Mouse (Mus musculus) intestine, postnatal 0 days (tissue): ENCODE measurements around the gene Mex3a. TPM values are rescaled to one million over a fixed set of nuclear protein-coding genes. Genes with fewer than 3 reads are reported as not detected.
"Not testable (repeated sequence)": the region's sequence is repeated elsewhere in the genome, so short reads cannot be mapped to it uniquely, and the experiment has no call there.

Experiments
- ATAC-seq: fragments of 200-750 bp; cut with Nextera tagmentation; 2 replicates; pipeline ENCODE4 v1.8.0; 2017; ENCODE audit warnings: mild to moderate bottlenecking, moderate TSS enrichment, moderate library complexity
- H3K27ac ChIP-seq: fragments of 300-500 bp; sonication (generic); 2 replicates; pipeline ENCODE4 v1.5.1; 2014; ENCODE audit warnings: mild to moderate bottlenecking, low read depth, low read length, moderate library complexity
- H3K27me3 ChIP-seq: fragments of 300-500 bp; sonication (generic); replicated peaks from 2 replicates; pipeline ENCODE4 v1.6.1; 2014; ENCODE audit warnings: low read length, mixed read lengths; ENCODE audit not compliant: control insufficient read depth, insufficient read depth
- H3K36me3 ChIP-seq: fragments of 300-500 bp; sonication (generic); 2 replicates; pipeline ENCODE4 v1.6.1; 2014; ENCODE audit warnings: mild to moderate bottlenecking, moderate library complexity; ENCODE audit not compliant: control insufficient read depth, insufficient read depth
- H3K4me1 ChIP-seq: fragments of 300-500 bp; sonication (generic); replicated peaks from 2 replicates; pipeline ENCODE4 v1.6.1; 2014; ENCODE audit warnings: antibody characterized with exemption, low read length, mixed read lengths; ENCODE audit not compliant: control insufficient read depth, insufficient read depth
- H3K4me2 ChIP-seq: fragments of 300-500 bp; sonication (generic); replicated peaks from 2 replicates; pipeline ENCODE4 v1.6.1; 2014; ENCODE audit warnings: low read depth, mild to moderate bottlenecking, moderate library complexity
- H3K4me3 ChIP-seq: fragments of 300-500 bp; sonication (generic); 2 replicates; pipeline ENCODE4 v1.5.1; 2014; ENCODE audit warnings: low read depth, low read length
- H3K9ac ChIP-seq: fragments of 300-500 bp; sonication (generic); 2 replicates; pipeline ENCODE4 v1.6.1; 2014; ENCODE audit warnings: mild to moderate bottlenecking, low read depth, low read length
- H3K9me3 ChIP-seq: fragments of 300-500 bp; sonication (generic); 2 replicates; pipeline ENCODE4 v1.6.1; 2016; ENCODE audit warnings: mixed run types; ENCODE audit not compliant: control insufficient read depth
- CTCF ChIP-seq: sonication (generic); IDR thresholded peaks from 2 replicates; pipeline ENCODE4 v1.5.1; 2016; ENCODE audit warnings: low read depth, mild to moderate bottlenecking, control low read depth, antibody characterized with exemption, moderate library complexity
- WGBS: fragments of 180-500 bp; shearing (Covaris S2); extraction: QIAGEN DNeasy Blood & Tissue Kit; methylation state at CpG from one replicate; pipeline ENCODE4 v1.1.7; 2014; 5-methylcytosine and 5-hydroxymethylcytosine counted together
- polyA plus RNA-seq: library from polyadenylated mRNA; unstranded; fragments of >200 nt; fragmentation: Nextera tagmentation; extraction: Ambion mirVana; gene quantifications from 2 replicates; pipeline ENCODE4 v1.2.1, GENCODE M21; 2015

The Mex3a gene
- polyA plus RNA-seq, 1 experiment from 2014 or later: 2.8 TPM

DNA sequence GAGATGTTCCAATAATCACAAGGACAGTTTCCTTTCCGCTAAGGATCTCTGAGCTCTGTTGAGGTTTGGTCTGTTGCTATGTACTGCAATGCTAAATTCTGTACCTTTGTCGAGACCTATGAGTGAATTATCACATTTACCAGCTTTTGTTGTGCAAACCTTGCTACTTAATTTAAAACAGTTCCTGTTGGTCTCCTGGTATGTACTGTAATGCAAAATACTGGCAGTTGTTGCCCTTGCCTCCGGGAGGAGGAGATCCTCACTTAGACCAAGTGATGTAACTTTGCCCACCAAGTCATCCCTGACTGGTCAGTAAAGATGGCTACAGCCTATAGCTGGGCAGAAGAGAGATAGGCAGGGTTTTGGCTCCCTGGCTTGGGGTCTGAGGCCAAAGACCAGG lies 43.3 kb downstream of the Mex3a start, which contains the start of gene Ssr2:
TSS of gene Ssr2 (plus strand) at position 337 of the 400 bp plus-strand sequence.
- no peak within 1 kb of the TSS for H3K9ac ChIP-seq
- no peak for TF ChIP-seq CTCF
- 0 out of 2 replicates have a peak, but pooled peaks cover 2% of the 10 kb centered on the region for H3K4me1 ChIP-seq
- no peak within 1 kb of the TSS for H3K4me2 ChIP-seq
- 89% methylated on average over 3 of the region's 3 CpGs for WGBS
- H3K4me3 ChIP-seq: no peak within 1 kb of the TSS
- H3K36me3 ChIP-seq: no peaks in the 10 kb centered on the region
- ATAC-seq: no peak
- H3K27ac ChIP-seq: no peak within 1 kb of the TSS
- no peaks in the 10 kb centered on the region for H3K27me3 ChIP-seq
- H3K9me3 ChIP-seq: no peaks in the 10 kb centered on the region

DNA sequence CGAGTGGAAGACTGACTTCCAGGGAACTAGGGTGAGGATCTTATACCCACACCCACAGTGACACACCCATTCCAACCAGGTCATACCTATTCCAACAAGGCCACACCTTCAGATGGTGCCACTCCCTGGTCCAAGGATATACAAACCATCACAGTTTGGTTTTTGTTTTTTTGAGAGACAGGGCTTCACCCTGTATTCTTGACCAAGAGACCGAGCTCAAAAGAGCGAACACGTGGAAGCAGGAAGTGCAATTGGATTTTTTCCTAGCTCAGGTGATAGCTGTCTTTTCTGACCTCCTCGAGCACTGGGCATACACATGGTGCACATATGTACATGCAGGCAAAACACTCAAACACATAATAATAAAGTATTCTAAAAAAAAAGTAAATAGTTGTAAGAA lies 45.7 kb downstream of the Mex3a start:
- WGBS: 71% methylated on average over 5 of the region's 5 CpGs
- not testable (repeated sequence) for H3K9ac ChIP-seq, H3K4me3 ChIP-seq, H3K4me2 ChIP-seq, H3K9me3 ChIP-seq, H3K4me1 ChIP-seq, H3K27ac ChIP-seq, H3K27me3 ChIP-seq, ATAC-seq
- peaks cover 14% of the 10 kb centered on the region for H3K36me3 ChIP-seq

DNA sequence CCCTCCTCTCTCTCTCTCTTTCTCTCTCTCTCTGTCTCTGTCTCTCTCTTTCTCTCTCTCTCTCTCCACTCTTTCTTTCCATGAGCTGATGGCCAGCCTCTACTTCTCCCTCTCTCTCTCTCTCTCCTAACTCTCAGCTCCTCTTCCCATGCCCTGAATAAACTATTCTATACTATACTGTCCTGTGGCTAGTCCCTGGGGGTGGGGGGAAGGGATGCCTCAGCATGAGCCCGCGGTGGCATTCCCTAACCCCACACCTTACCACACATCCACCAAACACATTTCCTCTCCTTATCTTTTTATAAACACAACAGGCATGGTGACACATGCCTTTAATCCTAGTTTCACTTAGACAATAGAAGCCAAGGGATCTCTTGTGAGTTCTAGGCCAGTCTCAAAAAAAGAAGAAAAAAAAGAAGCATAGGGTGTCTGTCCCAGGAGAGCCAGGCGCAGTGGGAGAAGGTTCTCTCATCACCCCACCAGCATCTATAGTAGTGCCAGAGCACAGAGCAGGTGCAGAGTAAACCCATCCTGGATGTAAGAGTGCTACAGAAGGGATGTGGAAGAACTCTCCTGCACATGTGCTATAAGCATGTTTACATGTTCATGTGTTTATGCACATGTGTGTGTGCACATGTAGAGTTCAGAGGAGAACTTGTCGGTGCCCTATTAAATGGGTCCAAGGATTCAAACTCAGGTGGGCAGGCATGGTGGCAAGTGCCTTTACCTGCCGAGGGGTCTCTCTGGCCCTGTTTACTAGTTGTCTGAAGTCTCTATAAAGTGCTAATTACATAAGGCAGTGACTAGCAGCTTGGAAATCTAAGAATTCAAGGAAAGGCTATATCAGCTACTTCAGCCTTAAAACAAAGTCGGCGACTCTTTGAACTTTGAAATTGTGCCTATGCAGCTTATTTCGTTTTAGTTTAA lies 46.6 kb downstream of the Mex3a start:
- ATAC-seq: no peak
- H3K4me2 ChIP-seq: peak overlapping the region; percentile 77
- 43% methylated on average over 8 of the region's 8 CpGs for WGBS
- H3K36me3 ChIP-seq: peaks cover 23% of the 10 kb centered on the region
- H3K27me3 ChIP-seq: no peaks in the 10 kb centered on the region
- 0 out of 2 replicates have a peak, but pooled peaks cover 2% of the 10 kb centered on the region for H3K4me1 ChIP-seq
- H3K4me3 ChIP-seq: peak overlapping the region; percentile 93
- 0 out of 2 replicates have a peak overlapping the region, but pooled peaks have one; percentile 73 for H3K9ac ChIP-seq
- TF ChIP-seq CTCF: no peak
- no peaks in the 10 kb centered on the region for H3K9me3 ChIP-seq
- no peak overlapping the region for H3K27ac ChIP-seq

DNA sequence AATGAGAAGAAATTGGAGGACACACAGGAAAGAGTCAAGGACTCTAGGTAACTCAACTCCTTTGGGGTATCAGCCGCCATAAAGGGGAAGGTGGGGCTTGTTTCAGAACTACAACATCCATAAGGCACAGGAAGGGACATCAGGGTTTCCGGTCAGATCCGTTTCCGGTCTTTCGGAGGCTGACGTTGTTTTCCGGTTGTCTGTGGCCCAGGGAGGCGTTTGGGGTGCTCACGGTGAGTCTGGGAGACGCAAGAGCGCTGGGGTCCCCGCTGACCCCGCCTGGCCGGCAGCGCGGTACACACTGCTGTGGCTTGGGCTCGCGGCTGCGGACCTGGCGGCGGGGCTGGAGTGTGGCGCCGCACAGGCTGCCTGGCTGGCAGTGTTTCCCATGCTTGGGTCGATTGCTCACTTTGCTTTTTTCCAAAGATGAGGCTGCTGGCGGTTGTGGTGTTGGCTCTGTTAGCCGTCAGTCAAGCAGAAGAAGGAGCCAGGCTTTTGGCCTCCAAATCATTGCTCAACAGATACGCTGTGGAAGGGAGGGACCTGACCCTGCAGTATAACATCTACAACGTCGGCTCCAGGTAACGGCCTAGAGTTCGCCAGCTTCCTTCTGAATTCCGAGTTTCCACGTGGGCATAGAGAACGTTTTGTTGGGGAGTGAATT lies 47.4 kb downstream of the Mex3a start:
- H3K4me3 ChIP-seq: peak overlapping the region; percentile 93
- peak overlapping the region; percentile 77 for H3K4me2 ChIP-seq
- TF ChIP-seq CTCF: peak; percentile 18; the same call in 1 of the 2 replicates
- no peaks in the 10 kb centered on the region for H3K9me3 ChIP-seq
- 0 out of 2 replicates have a peak, but pooled peaks cover 2% of the 10 kb centered on the region for H3K4me1 ChIP-seq
- peak; percentile 73 for ATAC-seq
- peaks cover 28% of the 10 kb centered on the region for H3K36me3 ChIP-seq
- H3K27me3 ChIP-seq: no peaks in the 10 kb centered on the region
- H3K27ac ChIP-seq: peak overlapping the region; percentile 60; the same call in 1 of the 2 replicates
- peak overlapping the region; percentile 73 for H3K9ac ChIP-seq
- WGBS: under 1% methylated on average over 34 of the region's 34 CpGs

DNA sequence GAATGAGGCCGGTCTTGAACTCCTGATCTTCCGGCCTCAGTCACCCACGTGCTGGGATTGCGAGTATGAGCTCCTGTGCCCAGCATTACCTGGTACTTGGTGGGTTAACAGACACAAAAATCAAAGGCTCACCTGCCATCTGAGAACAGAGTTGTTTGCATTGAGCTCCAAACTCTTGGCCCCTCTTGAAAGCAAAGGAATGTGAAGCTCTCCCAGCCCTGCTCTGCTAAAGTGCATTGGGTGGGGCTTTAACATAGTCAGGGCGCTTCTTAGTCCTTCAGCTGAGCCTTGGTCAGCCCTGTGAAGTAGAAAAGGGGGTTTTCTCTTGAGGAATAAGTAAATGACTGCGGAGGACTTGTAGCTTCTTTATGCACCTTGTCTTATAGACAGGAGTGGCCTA lies 53.6 kb downstream of the Mex3a start:
- H3K27ac ChIP-seq: no peak overlapping the region
- no peaks in the 10 kb centered on the region for H3K27me3 ChIP-seq
- no peak for ATAC-seq
- H3K9me3 ChIP-seq: no peaks in the 10 kb centered on the region
- no peaks in the 10 kb centered on the region for H3K4me1 ChIP-seq
- H3K9ac ChIP-seq: no peak overlapping the region
- 84% methylated on average over 6 of the region's 6 CpGs for WGBS
- no peak for TF ChIP-seq CTCF
- H3K36me3 ChIP-seq: peaks cover 55% of the 10 kb centered on the region
- H3K4me3 ChIP-seq: no peak overlapping the region
- H3K4me2 ChIP-seq: no peak overlapping the region

DNA sequence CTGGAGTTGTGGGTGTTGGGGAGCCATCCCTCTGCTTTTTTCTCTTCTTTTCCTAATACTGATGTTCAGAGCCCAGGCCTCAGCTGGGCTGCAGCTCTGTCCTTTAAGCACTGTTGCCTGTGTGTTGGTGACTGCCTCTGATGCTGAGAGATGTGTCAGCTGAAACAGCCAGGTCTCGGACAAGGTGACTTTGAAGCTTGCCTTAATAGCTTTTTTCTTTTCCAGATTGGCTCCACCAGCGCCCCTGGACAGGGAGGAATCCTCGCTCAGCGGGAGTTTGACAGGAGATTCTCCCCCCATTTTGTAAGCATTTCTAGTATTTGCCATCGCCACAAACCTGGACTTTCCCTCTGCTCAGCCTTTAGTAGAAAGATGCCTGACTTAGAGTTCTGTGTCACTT lies 54.4 kb downstream of the Mex3a start:
- peaks cover 52% of the 10 kb centered on the region for H3K36me3 ChIP-seq
- H3K9ac ChIP-seq: no peak overlapping the region
- no peaks in the 10 kb centered on the region for H3K27me3 ChIP-seq
- no peaks in the 10 kb centered on the region for H3K4me1 ChIP-seq
- H3K9me3 ChIP-seq: no peaks in the 10 kb centered on the region
- no peak overlapping the region for H3K4me2 ChIP-seq
- WGBS: 91% methylated on average over 5 of the region's 5 CpGs
- ATAC-seq: no peak
- no peak overlapping the region for H3K27ac ChIP-seq
- no peak for TF ChIP-seq CTCF
- H3K4me3 ChIP-seq: no peak overlapping the region
